Mouse (Mus musculus) CD4-positive, CD25-positive, alpha-beta regulatory T cell, adult 2 months (primary cell): ENCODE data around the gene Gstm6.

Source experiments
- DNase-seq: peaks from one replicate; pipeline ENCODE4 v3.0.0-alpha.2; 2012; ENCODE audit warnings: low read depth, low spot score

Gstm6 gene

GRCm38 (mm10) chr3:107941261-107941660 lies 2.3 kb downstream of the Gstm6 start:
- DNase-seq, result no peak

- DNase-seq, result no peak
Observed at GRCm38 (mm10) chr3:107940524-107940923, 3.0 kb downstream of the Gstm6 start.

- DNase-seq, result no peak
Observed at GRCm38 (mm10) chr3:107939830-107940229, 3.7 kb downstream of the Gstm6 start.

DNA sequence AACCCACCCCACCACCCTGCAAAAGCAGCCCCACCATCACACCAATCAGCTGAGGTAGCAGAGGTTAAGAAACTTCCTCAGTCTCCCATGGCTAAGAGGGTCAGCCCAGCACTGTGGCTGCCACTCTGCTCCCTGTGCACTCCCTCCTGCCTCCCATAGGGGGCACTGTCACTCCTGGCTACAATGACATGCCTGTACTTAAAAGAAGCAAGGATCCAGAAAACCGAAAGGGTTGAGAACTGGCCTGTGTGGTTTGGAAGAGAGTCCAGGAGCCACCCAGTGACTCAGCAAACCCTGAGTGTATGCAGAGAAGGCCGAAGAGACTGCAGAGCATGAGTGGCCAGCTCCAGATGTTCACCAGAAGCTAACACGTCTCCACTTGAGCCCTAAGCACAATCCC lies 4.1 kb downstream of the Gstm6 start:
- DNase-seq, result peak; percentile 55

GRCm38 (mm10) chr3:107935888-107936287 lies 7.7 kb downstream of the Gstm6 start:
- no peak for DNase-seq

DNA sequence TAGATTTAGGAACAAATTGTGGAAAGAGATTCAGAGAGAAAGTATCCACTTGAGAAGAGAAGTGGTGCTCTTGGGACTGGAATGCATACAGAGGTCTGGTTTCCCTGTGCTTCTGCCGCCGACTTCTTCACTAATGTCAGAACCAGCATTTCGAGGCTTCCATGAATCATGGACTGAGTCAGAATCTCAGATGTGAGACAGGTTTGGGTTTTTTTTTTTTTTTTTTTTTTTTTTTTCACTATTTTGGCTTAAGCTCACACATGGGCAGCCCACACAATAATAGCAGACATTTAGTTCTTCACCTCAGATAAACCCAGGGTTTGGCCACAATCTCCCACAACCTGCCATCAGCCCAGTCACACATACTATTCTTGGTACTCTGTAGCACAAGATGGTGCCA lies 8.3 kb downstream of the Gstm6 start:
- DNase-seq, result no peak

DNA sequence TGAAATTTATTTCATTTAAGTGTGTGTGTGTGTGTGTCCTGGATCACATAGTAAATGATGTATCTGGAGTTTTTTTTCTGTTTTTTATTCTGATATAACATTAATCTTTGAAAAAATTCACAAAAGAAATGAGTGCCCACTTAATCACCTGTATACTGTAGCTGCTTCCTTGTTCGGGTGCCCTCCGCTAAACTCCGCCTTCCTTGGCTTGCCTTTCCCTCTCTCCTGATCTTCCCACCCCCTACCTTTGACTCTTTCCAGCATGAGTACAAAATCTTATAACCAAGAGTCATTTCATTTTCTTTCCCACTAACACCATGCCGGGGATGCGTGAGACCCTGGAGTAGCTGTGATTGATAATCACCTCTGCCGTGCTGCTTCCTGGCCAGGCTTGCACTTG lies 11.4 kb downstream of the Gstm6 start:
- DNase-seq, result no peak

DNA sequence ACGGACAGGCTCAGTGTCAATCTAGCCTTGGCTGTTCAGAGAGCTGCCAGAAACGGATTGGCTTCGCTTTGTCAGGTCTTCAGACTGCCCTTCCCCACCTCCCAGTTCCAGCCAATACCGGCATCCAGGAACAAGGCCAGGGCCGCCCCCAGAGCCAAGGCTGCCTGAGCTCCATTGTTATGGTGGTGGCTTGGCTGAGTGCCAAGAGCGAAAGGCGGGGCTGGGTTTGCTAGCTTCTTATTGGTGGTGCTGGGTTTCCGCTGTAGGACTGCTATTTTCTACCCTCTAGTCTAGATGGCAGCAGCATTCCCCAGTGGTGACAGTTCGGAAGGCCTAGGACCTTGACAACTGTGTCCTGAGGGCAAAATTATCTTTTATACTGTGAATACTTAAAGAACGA lies 11.9 kb downstream of the Gstm6 start, which contains the start of gene Gstm7:
Gstm7 (minus strand) TSS at position 148 of the 400 bp plus-strand sequence.
- DNase-seq, result peak; percentile 80

DNA sequence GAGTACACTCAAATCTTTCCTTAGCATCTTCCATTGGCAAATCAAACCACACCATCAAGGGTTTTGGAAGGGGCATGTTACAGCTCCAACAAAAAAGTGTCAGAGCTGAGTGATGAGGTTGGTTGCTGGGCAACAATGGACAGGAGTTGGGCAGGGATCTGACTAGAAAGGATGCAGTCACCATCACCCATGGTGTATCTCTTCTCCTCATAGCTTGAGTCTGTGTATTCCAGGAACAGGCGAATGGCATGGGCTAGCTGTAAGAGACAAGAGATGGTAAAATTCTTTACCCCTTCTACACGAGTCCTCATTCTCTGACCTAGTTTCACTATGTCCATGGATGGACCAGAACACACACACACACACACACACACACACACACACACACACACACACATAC lies 12.4 kb downstream of the Gstm6 start:
- no peak for DNase-seq

- DNase-seq, result no peak
Observed at GRCm38 (mm10) chr3:107929731-107930130, 13.8 kb downstream of the Gstm6 start.

DNA sequence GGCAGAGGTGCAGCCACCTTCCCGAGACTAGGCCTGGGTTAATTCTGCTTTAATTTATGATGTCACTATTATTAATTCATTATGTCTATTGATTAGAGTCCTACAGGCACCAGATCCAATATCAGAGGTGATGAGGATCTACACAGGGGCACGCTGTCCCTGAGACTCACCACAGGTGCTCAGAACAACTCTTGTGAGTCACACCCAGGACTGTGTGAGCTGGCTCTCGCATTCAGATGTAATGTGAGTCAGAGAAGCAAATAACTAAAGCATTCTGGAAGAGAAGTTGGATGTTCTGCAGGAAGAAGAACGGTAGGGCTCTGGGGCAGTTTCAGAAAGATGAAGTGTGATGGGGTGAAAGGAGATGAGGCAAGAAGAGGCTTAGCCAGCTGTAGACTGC lies 14.3 kb downstream of the Gstm6 start:
- no peak for DNase-seq

DNA sequence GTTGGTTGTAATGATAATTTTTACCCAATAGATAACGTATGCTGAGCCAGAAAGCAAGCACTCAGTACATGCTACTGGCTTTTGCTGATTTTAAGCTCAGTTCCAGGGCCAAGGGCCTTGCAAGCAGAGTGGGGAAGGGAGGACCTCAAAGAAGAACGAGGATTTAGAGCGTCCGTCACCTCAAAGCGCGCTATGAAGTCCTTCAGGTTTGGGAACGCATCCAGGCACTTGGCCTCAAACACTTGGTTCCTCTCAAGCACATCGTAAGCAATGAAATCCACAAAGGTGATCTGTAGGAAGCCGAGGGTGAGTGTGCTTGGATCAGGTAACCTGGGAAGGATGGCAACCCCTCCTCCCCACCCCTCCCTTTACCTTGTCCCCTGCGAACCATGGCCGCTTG lies 14.9 kb downstream of the Gstm6 start:
- no peak for DNase-seq

DNA sequence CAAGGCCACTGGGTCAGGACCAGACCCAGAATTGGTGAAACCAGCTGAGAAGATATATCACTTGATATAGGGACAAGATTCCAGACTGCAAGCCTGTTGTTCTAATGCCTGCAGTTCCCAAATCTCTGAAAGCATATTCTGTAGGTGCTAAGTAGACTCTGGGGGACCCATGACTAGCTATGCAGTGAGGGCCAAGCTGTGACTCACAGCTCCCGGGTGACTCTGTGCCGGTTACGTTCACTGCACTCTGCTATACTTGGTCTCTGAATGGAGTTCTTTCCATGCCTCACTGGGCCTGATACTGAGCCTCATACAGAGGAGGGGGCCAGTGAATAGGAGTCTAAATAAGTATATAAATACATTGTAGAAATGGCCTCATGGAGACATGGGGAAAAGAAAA lies 15.7 kb downstream of the Gstm6 start:
- DNase-seq, result no peak

DNA sequence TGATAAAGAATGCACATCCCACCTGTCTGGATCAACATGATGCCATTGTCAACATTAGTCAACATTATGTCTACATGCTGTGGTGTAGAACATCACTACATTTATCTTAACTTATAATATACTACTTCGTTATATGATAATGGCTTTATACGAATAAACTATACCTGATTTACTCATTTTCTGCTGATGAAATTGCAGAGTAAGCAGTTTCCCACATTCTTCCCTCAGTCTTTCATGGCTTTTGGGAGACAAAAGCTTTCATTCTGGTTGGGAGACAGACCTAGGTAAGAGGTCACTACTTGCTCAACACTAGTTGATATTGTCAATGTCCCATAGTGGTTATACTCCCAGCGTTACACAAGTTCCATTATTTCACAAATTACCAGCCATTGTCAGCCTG lies 18.2 kb downstream of the Gstm6 start:
- no peak for DNase-seq

GRCm38 (mm10) chr3:107920348-107920747 lies 23.2 kb downstream of the Gstm6 start:
- no peak for DNase-seq

- DNase-seq, result peak; percentile 69
Observed at GRCm38 (mm10) chr3:107917783-107918408, 25.7 kb downstream of the Gstm6 start.

GRCm38 (mm10) chr3:107917097-107917496 lies 26.5 kb downstream of the Gstm6 start:
- DNase-seq, result peak; percentile 24

DNA sequence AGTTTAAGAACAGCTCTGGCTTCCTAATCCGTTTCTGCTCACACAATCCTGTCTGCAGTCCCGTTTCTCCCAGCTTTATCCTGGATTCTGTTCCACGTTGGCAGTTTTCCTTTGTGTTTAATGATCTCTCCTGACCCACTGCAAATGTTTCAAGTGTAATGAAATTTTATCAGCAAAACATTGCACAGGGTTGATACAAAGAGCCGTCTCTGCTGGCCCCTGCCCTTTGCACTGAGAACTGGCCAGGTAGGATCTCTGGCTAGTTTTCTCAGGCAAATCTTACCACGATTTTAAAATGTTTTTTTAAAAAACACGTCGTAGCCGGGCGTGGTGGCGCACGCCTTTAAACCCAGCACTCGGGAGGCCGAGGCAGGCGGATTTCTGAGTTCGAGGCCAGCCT lies 26.9 kb downstream of the Gstm6 start:
- DNase-seq, result no peak

- no peak for DNase-seq
Observed at GRCm38 (mm10) chr3:107905942-107906341, 37.6 kb downstream of the Gstm6 start.

DNA sequence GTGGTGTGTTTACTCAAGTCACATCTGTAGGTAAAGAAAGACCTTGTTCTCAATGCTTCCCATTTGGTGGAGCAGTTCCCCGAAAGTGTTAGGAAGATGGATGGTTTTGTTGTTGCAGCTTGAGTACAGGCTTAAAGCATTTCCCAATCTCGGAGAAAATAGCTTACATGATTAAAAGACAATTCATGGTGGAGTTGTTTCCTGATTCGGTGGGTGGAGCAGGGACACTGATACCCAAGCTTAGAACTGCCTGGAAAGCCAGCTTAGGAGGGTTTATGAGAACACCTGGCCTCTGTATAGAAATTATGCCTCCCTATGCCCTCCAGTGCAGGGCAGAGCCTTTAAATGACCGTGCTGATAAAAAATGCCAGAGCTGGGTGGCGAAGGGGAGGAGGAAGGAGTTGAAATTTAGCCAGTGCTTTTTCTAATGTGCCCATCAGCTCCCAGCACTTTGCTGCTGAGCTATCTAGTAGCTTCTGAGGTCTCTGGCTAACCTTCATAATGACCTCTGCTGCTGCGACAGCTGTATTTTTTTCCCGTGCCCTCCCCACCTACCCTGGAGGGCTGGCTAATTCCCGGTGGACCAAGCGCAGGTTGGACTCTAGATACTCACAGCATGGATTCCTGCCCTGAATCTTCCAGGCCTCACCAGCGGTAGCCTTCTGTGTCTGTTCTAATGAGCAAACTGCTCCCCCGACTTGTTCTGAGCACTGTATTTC lies 42.4 kb downstream of the Gstm6 start:
- DNase-seq, result no peak

GRCm38 (mm10) chr3:107898691-107899090 lies 44.9 kb downstream of the Gstm6 start:
- no peak for DNase-seq

GRCm38 (mm10) chr3:107895720-107896569 lies 47.6 kb downstream of the Gstm6 start, which contains the start of gene Gstm5:
TSS of gene Gstm5 (plus strand) at chr3:107895821.
- peak; percentile 43 for DNase-seq
